Mouse (Mus musculus) thymus, adult 2 months (tissue): ENCODE data around the gene Rsbn1l.

ENCODE experiments used
- CTCF ChIP-seq: fragments of 200-500 bp; IDR thresholded peaks from 2 replicates; pipeline ENCODE4 v1.5.1; 2012; ENCODE audit warnings: mild to moderate bottlenecking, control low read depth, low read length, moderate library complexity, borderline replicate concordance; ENCODE audit not compliant: control insufficient read depth, poor library complexity, insufficient read depth; ENCODE audit errors: extremely low read depth
- POLR2A ChIP-seq: fragments of 200-500 bp; IDR thresholded peaks from 2 replicates; pipeline ENCODE4 v1.6.1; 2012; ENCODE audit warnings: mild to moderate bottlenecking, low read length, control low read depth, moderate library complexity; ENCODE audit not compliant: control insufficient read depth, poor library complexity, insufficient read depth; ENCODE audit errors: extremely low read depth

- TF ChIP-seq POLR2A (no peak), CTCF (no peak)
Measured at GRCm38 (mm10) chr5:20932585-20932984, 23.6 kb downstream of the Rsbn1l start.
